Mouse (Mus musculus): ENCODE measurements around the gene Tns3. TPM values are rescaled to one million over a fixed set of nuclear protein-coding genes. Genes with fewer than 3 reads are reported as not detected.

Tns3 gene
- polyA plus RNA-seq, 2 experiments from 2014 or later = 0.06 to 0.09 TPM

DNA sequence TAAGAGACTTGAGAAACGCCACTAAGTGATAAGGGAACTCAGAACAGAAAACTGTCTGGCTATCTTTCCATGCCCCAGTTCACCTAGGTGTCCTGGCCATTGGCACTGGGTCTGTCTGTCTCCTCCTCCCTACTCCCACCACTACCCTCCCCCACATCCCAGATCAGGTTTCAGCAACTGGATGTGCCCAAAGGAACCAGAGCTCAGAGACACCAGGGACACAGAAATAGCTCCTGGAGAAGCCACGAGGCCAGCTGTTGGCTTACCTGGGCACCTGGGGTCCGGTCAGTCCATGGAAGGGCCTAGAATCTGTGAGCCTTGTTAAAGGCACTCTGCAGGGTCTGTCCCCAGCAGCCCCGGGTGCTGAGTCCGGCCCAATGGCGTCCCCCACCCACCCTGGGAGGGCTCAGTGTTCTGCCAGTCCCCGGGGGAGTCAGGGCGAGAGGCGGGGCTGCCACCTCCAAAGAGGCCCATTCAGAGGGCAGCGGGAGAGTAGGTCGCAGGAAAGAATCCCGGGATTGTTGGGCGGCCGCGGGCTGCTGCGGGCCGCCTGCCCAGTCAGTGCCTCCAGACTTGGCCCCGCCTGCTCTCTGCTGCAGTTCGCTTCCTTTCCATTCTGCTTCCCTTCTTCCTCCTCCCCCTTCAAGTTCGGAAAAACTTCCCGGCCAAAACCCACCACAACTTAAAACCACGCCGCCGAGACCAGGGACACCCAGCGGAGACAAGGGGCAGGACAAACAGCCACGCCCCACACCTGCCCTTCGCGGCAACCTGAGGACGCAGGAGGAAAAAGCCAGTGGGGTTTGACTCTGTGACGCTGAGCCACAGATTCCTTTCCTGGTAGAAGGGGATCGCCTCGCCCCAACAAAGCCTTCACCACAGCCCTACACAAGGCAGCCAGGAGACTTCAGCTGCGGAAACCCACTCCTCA is 195.9 kb downstream of the Tns3 start:
- no peak for ATAC-seq

DNA sequence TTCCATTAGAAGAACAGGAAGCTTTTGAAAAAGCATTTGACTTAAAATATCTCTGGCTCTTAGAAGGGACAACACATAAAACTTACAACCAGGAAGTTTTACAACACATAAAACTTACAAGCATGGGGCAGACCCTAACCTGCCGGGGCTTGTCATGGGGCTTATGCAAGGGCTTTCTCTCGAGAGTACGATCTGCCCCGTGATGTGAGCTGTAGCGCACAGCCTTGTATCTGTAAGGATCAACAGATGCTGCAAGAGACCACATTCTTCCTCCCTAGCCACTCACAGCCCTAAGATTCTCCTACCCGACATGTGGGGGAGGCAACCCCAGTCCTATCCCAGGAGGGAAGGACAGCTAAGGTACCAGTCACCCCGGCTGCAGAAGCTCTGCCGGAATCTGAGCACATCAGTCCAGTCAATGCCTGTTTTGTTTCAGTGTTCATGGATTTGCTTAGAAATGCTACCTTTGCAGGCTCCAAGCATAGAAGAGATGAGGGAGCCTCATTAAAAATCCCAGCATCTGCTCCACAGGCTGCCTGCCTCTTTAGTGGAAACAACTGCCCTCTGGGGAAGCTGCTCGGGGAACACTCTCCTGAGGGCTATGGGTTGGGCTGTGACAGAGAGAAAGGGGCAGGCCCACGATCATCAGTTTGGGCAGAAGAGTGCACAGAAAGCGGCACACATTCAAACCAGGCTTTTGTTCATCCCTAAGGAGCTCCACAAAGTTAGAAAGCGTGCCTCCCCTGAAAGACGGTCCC is 196.8 kb downstream of the Tns3 start:
- ATAC-seq = no peak

DNA sequence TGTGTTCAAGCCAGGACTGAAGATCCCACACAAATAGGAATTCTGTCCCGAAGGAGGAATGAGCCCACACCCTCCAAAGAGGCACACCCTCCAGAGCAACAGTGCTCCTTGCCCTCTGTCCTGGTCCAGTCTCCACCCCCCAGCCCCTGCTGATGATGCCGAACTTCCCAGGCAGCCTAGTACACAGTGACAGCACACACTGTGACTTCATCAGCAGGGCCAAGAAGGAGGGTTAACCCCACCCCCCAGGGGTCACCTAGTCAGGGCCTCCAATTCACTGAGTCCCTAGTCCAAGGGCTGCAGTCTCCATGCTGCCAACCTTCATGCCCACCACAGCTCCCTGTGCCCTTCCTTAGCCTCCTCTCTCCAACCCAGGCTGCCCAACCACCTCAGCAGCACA is 200.5 kb downstream of the Tns3 start:
- ATAC-seq = no peak

DNA sequence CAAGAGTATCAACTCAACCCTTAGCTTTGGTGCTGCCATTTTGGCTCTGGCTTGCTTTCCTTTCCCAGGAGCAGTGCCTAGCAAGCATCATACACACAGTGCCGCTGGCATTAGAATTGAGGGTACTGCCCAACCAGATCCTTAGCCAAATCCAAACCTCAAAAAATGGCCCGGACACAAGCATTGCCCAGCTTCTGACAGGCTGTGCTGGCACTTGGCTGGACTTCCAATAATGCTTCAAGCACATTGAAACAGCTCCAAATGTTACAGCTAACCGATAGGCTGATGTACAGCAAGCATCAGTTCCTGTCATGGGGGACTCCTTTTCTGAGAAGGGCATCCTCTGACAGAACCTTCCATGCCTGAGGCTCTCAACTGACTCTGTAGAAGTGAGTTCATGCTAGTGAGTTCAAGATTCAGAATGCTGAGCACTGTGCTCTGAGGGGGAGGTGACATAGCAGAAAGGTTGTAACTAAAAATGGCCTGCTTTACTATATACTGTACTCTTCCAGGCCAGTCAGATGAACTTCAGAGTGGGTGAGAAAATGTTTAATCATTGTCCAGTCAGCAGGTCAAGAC is 201.4 kb downstream of the Tns3 start:
- ATAC-seq = no peak

DNA sequence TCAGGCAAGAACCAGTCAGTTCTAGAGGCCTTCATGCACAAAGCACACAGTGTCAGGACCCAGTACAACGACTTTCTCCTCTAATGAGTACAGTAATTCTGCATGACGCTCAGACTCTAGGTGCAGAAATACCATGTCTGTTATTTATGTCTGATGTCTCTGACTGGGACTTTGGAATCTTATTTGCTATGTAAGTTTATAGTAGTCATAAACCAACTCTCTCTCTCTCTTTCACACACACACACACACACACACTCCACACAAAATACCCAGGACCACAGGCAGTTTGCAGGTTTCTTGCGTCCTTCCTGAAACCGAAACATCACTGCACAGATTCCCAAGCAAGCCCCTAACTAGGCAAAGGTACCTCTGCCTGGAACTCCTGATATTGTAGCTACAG is 203.5 kb downstream of the Tns3 start:
- ATAC-seq = no peak

DNA sequence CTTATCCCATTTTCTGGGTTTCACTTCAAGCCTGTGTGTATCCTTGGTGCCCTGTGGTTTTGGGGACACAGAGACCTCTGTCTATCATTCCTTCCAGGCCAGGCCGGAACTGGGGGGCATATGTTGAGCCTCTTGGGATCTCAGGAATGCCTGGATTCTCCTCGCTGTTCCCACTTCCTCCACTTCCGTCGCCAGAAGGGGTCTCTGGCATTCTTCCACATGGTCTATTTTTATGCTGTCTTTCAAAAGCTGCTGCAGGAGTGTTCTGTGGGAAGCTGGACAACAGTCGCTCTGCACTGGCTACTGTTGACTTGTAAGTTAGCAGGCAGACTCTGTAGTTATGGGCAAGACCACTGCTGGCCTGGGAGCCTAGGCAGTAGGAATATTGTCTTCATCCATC is 206.4 kb downstream of the Tns3 start:
- ATAC-seq = no peak

DNA sequence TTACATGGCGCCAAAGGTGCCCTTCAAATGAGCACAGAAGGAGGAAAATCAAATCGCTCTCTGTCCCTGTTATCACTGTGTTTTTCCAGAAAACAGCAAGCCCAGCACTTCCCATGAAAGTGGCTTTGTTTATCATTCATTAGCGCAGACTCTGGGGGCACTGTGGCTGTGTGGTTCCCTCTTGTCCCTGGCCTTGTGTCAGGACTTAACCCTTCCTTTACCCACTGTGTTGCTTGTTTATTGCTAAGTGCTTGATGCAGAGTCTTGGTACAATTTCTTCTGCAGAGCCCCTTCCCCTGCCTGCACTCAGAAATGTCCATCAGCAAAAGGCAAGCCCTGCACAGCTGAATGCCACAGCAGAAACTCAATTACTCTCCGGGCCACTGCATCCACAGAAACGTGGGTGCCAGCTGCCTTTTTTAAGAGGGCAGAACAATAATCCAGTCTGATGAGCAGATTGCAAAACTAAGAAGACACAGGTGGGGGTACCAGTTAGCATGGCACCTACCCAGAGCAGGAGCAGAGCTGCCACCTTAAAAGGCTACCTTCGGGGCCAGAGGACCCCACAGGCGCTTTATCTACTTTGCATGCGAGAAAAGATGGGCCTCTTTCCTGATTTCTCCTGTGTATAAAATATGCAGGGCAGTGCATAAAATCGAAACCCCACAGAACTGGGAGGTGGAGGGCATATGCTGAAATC is 207.6 kb downstream of the Tns3 start:
- ATAC-seq = no peak

DNA sequence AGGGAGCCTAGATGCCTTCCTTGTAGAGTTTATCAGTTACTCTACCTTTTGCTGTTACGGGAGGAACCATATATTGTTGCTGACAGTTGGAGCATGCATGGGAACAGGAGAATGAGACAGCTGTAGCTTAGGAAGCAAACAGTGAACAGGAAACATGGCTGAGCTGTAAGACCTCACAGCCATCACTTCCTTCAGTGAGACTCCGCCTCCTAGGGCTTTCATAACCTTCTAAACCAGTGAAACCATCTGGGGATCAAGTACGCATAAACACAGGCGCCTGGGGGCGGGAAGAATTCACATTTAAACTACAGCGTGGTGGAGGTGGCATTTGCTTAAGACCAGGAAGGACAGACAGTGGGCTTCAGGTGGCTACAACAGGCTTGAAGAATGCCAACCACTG is 208.7 kb downstream of the Tns3 start:
- ATAC-seq = no peak

DNA sequence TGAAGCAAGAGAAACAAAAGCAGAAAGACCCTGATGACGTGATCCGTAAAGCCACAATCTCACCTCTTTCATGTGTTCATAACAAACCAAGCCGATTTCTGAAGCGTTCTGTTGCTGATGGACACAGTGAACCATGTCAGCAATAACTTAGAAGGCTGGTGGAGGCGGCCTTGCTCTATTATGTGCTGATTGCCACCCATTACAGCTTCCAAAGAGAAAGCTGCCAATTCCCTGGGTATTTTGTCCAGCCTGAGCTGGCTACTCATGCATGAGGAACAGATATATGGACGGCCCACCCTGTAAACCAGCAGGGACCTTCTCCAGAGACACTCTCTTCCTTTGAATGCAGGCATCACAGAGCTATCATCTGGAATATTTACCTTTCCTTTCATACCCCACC is 211.1 kb downstream of the Tns3 start:
- ATAC-seq = no peak

DNA sequence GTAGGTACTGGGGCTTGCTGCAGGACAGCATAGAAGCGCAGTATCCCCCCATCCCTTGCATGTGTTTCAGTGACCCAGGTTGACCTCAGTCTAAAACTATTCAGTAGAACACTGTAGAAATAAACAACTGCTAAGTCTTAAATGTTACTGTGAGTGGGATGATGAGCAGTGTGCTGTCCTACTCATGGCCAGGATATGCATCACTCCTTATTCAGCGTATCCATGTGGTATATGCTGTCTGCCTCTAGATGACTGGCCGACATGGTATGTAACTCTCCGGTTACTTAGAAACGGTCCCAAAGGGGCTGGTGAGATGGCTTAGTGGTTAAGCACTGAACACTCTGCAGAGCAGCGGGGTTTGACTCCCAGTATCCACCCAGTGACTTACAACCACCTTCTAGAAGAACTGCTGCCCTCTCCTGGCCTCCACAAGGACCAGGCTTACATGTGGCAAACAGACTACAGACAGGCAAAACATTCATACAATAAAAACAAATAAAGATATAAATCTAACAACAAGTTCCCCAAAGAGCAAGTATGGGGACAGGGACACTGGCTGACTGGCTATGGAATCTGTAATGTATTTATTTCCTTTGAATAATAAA is 212.6 kb downstream of the Tns3 start:
- no peak for ATAC-seq

DNA sequence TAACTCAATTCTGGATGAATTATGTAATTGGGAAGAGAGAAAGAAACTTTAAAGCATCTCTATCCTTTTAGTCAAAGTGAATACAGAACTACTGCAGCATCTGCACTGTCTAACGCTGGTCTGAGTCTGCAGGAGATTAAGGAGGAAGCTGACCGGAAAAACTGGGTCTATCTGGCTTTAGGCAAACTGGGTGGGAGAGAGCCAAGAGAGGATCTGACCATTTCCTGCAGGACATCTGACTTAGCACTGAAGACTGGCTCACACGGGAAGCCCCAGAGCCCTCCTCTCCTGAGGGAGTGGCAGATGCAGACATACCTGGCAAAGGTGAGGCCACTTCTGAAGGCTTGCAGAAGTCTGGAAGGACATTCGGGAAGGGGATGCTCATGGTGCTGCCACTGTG is 213.8 kb downstream of the Tns3 start:
- no peak for ATAC-seq

DNA sequence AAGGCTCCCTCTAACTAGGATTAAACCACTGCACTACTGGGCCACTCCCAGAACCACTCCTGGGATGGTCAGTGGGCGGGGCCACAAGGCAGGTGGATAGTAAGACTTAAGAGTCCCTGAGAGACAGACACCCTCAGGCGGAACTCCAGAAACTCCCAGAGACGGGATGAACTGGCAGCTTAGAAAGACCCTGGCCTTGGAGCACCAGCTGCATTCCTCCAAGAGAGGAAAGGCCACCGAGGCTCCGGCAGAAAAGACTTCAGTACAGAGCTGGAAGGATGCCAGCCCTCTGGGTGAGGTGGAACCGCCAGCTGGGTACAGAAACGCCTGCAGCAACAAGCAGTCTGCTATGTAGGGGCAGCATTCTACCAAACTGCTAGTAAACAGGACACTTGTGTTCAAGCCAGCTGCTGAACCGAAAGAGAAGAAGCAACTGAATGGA is 218.4 kb downstream of the Tns3 start:
- ATAC-seq = no peak

DNA sequence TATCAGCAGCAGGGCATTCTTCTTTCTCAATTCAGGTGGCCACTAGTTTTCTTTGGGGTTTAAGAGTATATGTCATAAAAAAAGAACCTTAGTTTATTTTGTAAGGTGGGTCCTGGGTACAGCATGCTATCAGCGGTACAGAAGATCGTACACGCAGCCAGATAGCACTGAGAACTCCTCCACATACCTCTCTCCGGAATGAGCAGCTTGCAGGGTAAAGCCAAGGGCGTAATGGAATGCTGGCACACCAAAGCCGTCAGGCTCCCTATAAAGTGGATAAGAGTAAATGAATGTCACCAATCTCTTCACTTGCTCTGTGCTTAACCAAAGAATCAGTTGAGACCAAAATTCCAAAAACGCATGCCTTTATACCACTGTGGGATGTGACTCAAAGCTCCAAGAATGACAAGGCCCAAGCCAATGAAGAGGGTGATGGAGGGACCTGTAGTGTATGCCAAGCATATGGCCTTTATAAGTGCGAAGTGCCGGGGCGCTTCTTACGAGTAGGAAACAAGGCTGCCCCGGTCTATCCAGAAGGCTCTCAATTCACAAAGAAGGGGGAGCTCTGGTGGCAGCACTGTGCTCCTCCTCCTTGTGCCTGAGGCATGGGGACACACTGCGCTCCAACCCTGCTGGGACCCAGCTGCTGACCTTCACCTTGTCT is 219.4 kb downstream of the Tns3 start:
- no peak for ATAC-seq

DNA sequence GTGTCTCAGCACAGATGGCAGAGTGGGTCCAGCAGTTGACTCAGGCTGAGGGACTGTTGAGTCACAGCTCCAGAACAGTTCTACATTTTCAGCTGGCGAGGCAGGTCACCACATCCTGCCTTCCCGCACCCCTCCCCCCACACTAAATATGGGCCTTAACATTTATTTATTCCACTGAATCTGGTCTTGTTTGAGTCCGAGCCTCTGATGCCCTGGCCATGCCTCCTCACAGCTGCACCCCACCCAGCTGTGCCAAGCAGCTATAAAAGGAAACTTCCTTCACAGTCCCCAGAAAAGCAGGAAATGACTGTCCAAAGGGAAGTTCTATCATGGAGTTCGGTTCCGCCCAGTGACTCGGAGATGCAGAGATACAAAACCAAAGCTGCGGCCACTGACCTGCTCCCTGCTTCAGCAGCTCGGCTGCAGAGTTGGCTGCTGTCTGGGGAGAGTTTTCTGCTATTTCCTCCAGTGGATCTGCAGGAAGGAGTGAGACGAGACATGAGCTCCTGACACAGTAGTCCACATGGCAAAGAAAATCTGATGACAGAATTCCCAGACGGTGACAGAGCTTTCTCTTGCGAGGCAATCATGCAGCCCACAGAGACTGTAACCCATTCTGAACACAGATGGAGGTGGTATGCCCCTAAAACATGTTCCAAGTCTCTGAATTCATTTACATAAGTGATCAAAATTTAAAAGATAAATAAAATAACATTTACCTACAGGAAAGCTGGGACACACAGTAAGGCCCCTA is 220.6 kb downstream of the Tns3 start:
- ATAC-seq = no peak

DNA sequence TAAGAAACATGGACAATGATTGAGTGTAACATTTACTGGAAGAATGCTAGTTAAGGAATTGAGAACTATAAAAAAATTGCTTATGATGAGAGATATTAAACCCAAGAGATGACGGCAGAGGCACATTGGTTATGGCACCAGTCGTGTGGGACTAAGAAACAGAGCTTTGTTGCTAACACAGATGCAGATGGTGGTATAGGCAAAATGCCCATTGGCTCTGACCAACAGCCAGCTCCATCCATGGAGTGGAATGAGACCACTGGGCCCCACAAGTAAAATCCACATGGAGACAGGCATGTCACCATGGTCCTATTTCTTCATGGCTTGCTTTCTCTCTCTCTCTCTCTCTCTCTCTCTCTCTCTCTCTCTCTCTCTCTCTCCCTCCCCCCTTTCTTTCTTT is 223.6 kb downstream of the Tns3 start:
- ATAC-seq = no peak

DNA sequence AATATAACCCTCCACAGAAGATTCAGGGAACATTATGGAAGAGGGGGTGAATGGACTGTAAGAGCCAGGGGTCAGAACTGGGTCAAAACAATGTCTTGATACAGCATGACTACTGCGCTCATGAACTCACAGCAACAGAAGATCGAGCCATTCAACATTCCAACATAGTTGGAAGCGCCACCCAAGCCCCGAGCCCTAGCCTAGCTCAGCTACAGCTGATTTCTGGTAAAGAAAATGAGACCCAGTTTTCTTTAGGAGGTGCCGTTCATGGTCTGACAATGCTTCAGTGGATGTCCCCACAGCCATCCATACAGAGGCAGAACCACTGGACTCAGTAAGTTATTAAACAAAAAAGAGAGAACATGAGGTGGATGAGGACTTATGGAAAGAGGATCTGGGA is 224.1 kb downstream of the Tns3 start:
- no peak for ATAC-seq

DNA sequence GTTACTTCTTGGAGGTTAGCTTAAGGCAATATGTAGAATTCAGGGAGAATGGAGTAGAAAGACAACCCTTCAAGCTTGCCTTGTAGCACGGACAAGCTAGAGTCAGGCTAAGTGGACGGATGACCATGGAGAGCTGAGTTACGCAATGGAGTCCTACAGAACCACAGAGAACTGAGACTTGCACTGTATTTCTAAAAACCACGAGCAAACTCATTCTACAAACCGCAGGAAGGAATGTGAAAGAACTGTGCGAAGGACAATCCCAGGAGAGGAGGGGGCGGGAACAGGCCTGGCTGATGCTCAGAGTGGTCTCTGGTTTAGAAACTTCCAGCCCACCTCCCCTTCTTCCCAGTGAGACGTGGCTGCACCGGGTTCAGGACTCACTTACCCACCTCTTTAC is 225.3 kb downstream of the Tns3 start:
- no peak for ATAC-seq

DNA sequence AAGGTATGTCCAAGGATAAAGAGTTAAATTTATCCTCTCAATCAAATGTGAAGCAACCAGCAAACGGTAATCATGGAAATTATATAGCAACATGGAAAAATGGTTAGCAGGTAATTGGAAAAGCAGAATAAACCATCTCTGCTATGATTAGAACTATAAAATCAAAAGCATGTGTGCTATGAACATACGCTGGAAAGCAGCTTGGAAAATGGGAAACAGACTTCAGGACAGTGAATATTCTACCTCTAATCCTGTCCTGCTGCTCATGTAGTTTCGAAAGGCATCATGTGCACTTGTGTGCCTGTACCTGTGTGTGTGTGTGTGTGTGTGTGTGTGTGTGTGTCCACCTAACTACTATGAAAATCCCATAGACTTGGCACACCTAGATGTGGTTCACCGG is 226.1 kb downstream of the Tns3 start:
- ATAC-seq = no peak

DNA sequence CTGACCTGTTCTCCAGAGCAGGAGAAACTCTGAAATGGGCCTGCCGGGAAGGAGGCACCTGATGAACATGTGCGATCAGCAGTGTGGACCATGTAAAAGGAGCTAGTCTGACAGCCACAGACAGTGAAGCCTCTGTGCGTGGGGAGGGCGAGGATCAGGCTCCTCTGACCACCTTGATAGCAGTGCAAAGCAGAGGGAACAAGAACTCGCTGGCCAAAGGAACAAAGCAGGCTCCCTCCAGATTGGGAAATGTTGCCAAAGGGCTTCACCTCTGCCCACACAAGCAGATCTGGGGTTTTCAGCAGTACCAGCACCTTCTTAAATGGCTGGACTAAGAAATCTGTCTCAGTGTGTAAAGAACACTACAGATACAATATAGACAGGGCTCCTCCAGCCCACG is 229.2 kb downstream of the Tns3 start:
- no peak for ATAC-seq

DNA sequence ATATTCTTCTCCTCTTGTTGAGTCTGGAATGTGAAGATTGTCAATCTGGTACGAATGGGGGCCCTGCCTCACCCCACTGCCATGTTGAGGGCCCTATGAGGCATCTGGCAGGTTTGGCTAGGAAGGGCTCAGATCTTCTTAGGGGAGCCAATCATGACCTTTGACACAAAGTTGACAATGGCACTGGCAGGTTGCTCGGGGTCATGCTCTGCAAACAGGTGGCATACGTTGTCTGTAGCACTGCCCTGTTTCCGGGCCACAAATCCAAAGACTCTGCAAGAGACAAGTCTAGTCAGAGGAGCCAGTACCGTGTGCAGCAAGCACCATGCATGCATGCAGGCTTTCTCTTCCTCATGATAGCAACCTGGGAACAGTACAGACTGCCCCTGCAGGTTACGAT is 230.0 kb downstream of the Tns3 start:
- ATAC-seq = no peak

DNA sequence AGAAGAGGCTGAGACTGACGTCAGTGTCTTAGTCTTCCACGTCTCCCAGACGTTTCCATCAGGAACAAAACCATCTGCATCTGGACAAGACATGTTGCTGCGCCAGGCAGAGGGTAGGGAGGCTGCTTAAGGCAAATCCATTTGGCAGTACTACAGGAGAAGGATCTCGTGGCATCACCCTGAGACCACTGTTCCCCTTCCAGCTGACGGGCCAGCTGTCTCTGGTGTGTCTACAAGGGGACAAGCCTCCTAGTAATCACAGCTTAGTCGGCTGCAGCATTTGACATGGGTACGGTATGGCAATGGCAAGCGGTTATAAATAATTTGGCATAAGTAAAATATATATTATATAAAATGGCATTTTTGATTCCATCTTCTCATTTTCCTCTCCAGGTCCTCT is 230.9 kb downstream of the Tns3 start:
- ATAC-seq = no peak
